Mouse (Mus musculus): ENCODE results near the gene Gm21943. TPM values are rescaled to one million over a fixed set of nuclear protein-coding genes. Genes with fewer than 3 reads are reported as not detected.

The Gm21943 gene
- polyA plus RNA-seq (2017; shearing (Covaris generic)) = not detected

DNA sequence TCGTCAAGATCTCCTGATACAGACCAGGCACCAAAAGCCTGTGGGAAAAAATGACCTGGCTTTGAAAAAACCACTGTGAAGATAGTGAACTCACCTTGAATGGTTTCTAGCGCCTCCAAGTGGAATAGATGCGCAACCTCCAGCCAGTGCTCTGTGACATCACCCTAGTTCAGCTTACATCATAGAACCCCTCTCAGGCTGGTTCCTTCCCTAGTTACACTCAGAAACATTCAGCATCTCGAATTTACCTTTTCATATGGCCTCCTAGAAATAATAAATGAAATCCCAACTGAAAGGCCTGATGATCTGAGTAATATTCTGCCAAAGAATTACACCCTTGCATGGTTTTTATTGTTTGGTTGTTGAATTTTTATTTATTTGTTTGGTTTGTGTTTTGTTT lies at the start of gene Gm21943:
Gene Gm21943 (minus strand): TSS at position 101 of the 400 bp plus-strand sequence.

Other genes starting within 250 kb of the Gm21943 start
- gene Gm28961, start 172.0 kb upstream of the Gm21943 start, polyA plus RNA-seq (2017; shearing (Covaris generic)) = not detected

Data from effector memory CD4-positive, alpha-beta T cell, adult 5 months (primary cell).